Mouse (Mus musculus) olfactory bulb, adult 2 months (tissue): ENCODE results near the gene Usp37.

Experiments
- CTCF ChIP-seq: fragments of 200-500 bp; IDR thresholded peaks from 2 replicates; pipeline ENCODE4 v1.5.1; 2012; ENCODE audit warnings: low read depth, mild to moderate bottlenecking, low read length, moderate library complexity; ENCODE audit not compliant: insufficient read depth
- POLR2A ChIP-seq: fragments of 200-500 bp; IDR thresholded peaks from 2 replicates; pipeline ENCODE4 v1.6.1; 2012; ENCODE audit warnings: mild to moderate bottlenecking, low read depth, low read length, moderate library complexity; ENCODE audit not compliant: insufficient read depth

DNA sequence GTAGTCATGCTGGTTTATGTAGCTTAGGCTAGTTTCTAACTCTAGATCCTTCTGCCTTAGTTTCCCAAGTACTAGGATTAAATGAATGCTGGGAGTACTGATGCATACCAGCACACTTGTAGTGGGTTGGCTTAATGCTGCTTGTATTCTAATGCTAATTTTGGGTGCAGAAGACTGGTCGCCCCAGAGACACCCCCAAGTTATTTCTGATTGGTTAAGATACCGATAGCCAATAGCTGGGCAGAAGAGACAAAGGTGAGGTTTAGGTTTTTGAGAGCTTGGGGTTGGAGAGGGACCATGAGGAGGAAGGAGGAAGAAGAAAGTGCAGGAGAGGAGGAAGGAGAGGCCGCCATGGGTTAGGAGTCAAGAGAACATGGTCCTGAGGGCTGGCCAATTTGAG, 38.5 kb upstream of the Usp37 start:
- TF ChIP-seq CTCF (no peak), POLR2A (no peak)
